Mouse (Mus musculus) hindbrain, embryonic 15.5 days (tissue): ENCODE results near the gene Galnt4. TPM values are rescaled to one million over a fixed set of nuclear protein-coding genes. Genes with fewer than 3 reads are reported as not detected.

Experiments
- ATAC-seq: fragments of 200-750 bp; cut with Nextera tagmentation; 2 replicates; pipeline ENCODE4 v1.8.0; 2017; ENCODE audit warnings: low read depth, moderate number of reproducible peaks, moderate TSS enrichment; ENCODE audit not compliant: low FRiP score
- H3K27ac ChIP-seq: fragments of 300-500 bp; sonication (generic); replicated peaks from 2 replicates; pipeline ENCODE4 v1.5.1; 2015; ENCODE audit warnings: mild to moderate bottlenecking, inconsistent platforms
- H3K27me3 ChIP-seq: fragments of 300-500 bp; sonication (generic); 2 replicates; pipeline ENCODE4 v1.6.1; 2015; ENCODE audit warnings: control low read depth, inconsistent platforms
- H3K36me3 ChIP-seq: fragments of 300-500 bp; sonication (generic); 2 replicates; pipeline ENCODE4 v1.6.1; 2015; ENCODE audit warnings: control low read depth, inconsistent platforms
- H3K4me1 ChIP-seq: fragments of 300-500 bp; sonication (generic); replicated peaks from 2 replicates; pipeline ENCODE4 v1.6.1; 2015; ENCODE audit warnings: control low read depth, inconsistent platforms
- H3K4me2 ChIP-seq: fragments of 300-500 bp; sonication (generic); 2 replicates; pipeline ENCODE4 v1.6.1; 2015; ENCODE audit warnings: moderate library complexity, mild to moderate bottlenecking, inconsistent platforms
- H3K4me3 ChIP-seq: fragments of 300-500 bp; sonication (generic); 2 replicates; pipeline ENCODE4 v1.5.1; 2015; ENCODE audit warnings: mild to moderate bottlenecking, inconsistent platforms
- H3K9ac ChIP-seq: fragments of 300-500 bp; sonication (generic); 2 replicates; pipeline ENCODE4 v1.6.1; 2015; ENCODE audit warnings: inconsistent platforms
- H3K9me3 ChIP-seq: fragments of 300-500 bp; sonication (generic); 2 replicates; pipeline ENCODE4 v1.6.1; 2016; ENCODE audit warnings: control low read depth, inconsistent platforms
- WGBS: fragments of 180-500 bp; shearing (Covaris S2); methylation state at CpG from one replicate; pipeline ENCODE4 v1.1.7; 2015; 5-methylcytosine and 5-hydroxymethylcytosine counted together
- polyA plus RNA-seq: library from polyadenylated mRNA; unstranded; fragments of >200 nt; fragmentation: Nextera tagmentation; extraction: Ambion mirVana; gene quantifications from 2 replicates; pipeline ENCODE4 v1.2.1, GENCODE M21; 2015

Galnt4 gene
- polyA plus RNA-seq, 1 experiment from 2014 or later: 3.3 TPM

DNA sequence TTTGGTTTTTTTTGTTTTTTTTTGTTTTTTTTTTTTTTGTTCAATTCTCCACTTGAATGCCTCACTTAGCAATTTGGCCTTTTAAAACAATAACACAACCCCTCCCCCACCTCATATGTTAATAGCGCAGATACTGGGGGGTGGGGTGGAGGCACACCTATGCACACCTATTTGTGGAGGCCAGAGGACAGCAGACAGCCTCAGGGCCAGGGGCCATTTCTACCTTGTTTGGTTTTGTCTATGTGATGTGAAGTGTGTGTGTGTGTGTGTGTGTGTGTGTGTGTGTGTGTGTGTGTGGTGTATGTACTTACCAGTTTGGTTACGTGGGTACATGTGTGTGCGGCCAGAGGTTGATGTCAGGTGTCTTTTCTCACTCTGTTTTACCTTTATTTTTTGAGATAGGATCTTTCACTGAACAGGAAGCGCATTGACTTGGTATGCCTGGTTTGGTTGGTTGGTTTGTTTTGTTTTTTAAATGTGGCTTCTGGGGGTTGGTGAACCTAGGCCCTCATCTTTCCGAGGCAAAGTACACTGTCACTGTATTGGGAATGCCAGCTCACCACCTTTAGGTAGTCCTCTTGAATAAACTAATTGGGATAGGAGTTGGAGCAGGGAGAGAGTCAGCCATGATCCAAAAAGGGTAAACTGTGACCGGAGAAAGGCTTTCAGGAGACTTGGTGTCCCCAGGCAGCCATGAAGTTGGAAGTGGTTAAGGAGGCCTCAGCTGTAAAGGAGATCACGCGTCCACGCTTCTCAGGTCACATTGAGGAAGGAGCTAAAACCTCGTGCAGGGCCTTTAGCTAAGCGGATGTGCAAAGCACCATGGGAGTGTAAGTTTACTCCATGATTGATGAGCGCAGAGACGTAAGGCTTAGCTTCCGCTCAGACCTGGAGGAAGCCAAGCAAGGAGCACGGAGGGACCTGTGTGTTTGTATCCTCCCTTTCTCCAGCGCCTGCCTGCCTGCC lies 9.0 kb downstream of the Galnt4 start:
- no peak overlapping the region for H3K27ac ChIP-seq
- H3K9ac ChIP-seq: no peak overlapping the region
- H3K4me1 ChIP-seq: peaks cover 13% of the 10 kb centered on the region; the same call in 1 of the 2 replicates
- H3K4me3 ChIP-seq: no peak overlapping the region
- no peak overlapping the region for H3K4me2 ChIP-seq
- no peak for ATAC-seq
- H3K36me3 ChIP-seq: no peaks in the 10 kb centered on the region
- H3K27me3 ChIP-seq: no peaks in the 10 kb centered on the region
- 87% methylated on average over 16 of the region's 16 CpGs for WGBS
- H3K9me3 ChIP-seq: no peaks in the 10 kb centered on the region

DNA sequence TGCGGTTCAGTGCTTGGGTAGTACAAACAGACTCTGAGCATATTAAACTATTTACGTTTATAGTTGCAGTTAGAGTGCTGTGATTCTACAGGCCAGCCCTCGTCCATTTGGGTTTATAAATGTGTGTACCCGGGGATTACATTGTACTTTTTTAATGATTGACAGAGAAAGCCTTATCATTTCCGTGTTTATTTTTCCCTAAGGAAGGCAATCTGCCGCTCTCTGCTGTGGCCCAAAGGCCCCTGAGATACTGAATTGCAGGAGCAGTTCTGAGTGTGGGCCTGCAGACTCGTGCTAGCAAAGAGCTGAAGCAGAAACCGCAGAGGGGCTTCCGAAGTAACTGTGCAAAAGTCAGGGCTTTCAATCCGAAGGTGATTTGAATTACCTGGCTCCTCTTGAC lies 9.9 kb downstream of the Galnt4 start:
- H3K4me3 ChIP-seq: no peak overlapping the region
- no peaks in the 10 kb centered on the region for H3K36me3 ChIP-seq
- H3K27me3 ChIP-seq: no peaks in the 10 kb centered on the region
- no peaks in the 10 kb centered on the region for H3K9me3 ChIP-seq
- no peak overlapping the region for H3K9ac ChIP-seq
- no peak overlapping the region for H3K27ac ChIP-seq
- peaks cover 4% of the 10 kb centered on the region; the same call in 1 of the 2 replicates for H3K4me1 ChIP-seq
- 85% methylated on average over 10 of the region's 10 CpGs for WGBS
- no peak overlapping the region for H3K4me2 ChIP-seq
- ATAC-seq: no peak

DNA sequence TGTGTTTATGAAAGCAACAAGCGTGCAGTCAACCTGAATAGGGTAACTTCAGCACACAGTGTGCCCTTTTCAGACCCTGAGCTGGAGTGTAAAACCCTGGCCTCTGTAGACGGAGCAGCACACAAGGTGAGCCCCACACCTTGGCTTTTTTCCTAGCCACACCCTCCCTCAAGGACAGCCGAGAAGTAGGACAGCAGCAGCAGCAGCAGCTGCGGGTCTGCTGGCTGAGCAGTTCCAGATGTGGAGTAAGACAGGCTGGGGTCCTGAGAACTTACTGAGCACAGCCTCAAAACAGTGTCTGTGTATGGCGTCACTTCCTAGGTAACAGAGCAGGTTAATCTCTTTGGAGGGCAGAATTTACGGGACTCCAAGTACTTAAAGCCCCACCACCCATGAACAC lies 10.7 kb downstream of the Galnt4 start:
- WGBS: 85% methylated on average over 6 of the region's 6 CpGs
- Histone ChIP-seq H3K4me2 (no peak overlapping the region), H3K27me3 (no peaks in the 10 kb centered on the region), H3K36me3 (no peaks in the 10 kb centered on the region), H3K9ac (no peak overlapping the region), H3K27ac (no peak overlapping the region), H3K4me3 (no peak overlapping the region), H3K4me1 (no peaks in the 10 kb centered on the region), H3K9me3 (no peaks in the 10 kb centered on the region)
- no peak for ATAC-seq

DNA sequence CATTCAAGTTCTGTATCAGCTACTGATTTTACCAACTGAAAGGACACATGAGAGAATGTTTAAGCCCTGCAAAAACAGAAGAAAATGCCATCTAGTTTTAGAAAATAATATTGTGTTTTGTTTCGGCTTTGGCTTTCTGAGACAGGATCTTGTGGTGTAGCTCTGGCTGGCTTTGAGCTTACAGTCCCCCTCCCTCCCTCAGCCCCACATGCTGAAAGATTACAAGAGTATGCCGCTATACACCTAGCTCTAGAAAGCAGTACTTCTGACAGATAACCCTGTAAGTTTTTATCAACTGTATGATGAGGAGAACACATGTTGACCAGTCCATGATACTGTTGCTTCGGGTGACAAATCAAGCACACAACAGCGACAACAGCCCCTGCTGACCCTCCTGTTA lies 11.5 kb downstream of the Galnt4 start:
- 90% methylated on average over 4 of the region's 4 CpGs for WGBS
- no peak for ATAC-seq
- Histone ChIP-seq H3K9me3 (no peaks in the 10 kb centered on the region), H3K4me1 (no peaks in the 10 kb centered on the region), H3K9ac (no peak overlapping the region), H3K27me3 (no peaks in the 10 kb centered on the region), H3K27ac (no peak overlapping the region), H3K4me3 (no peak overlapping the region), H3K36me3 (no peaks in the 10 kb centered on the region), H3K4me2 (no peak overlapping the region)

DNA sequence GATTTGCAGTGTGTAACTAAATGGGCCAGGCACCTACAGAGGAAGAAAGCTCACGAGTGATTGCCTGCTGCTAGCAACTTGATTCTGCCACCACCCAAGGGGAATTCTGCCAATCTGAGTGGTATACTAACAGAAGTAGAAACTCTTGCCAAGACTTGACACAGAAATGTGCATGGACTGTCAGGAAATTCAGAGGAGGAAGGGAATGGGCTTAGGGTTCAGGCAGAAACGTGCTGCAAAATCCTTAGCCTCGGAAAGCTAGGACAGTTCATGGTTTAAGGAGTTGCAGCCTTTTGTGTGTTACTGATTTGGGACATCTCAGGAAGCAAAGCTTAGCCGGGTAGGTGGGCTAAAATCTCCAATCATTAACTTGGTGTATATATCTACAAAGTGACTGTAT lies 18.3 kb downstream of the Galnt4 start, which contains the start of gene Phxr2:
Gene Phxr2 (minus strand): TSS at position 101 of the 400 bp plus-strand sequence.
- Histone ChIP-seq H3K4me1 (peaks cover 7% of the 10 kb centered on the region; the same call in 1 of the 2 replicates), H3K27me3 (no peaks in the 10 kb centered on the region), H3K4me3 (no peak within 1 kb of the TSS), H3K27ac (no peak within 1 kb of the TSS), H3K36me3 (peaks cover 5% of the 10 kb centered on the region; the same call in 1 of the 2 replicates), H3K9me3 (no peaks in the 10 kb centered on the region), H3K4me2 (no peak within 1 kb of the TSS), H3K9ac (no peak within 1 kb of the TSS)
- 88% methylated on average over 4 of the region's 4 CpGs for WGBS
- no peak for ATAC-seq

DNA sequence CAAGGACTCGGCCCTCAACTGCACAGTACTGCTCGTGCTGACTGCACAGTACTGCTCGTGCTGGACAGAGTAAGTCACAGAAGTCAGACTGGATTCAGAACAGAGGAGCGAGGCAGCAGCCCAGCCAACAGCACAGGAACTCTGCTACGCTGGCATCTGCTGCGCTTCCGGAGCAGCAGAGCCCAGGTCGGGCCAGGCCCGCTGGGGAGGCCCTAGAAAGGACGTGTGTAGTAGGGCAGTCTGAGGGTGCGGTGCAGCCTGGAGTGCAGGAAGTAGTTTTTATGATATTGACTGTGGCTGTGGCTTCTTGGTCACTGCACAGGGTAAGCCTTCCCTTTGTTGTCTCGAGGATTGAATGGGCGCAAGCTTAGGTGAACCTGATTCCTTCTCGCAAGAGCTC lies 19.0 kb downstream of the Galnt4 start:
- H3K27me3 ChIP-seq: no peaks in the 10 kb centered on the region
- no peak overlapping the region for H3K4me2 ChIP-seq
- no peak overlapping the region for H3K4me3 ChIP-seq
- no peak overlapping the region for H3K27ac ChIP-seq
- H3K9ac ChIP-seq: no peak overlapping the region
- H3K9me3 ChIP-seq: no peaks in the 10 kb centered on the region
- ATAC-seq: no peak
- 93% methylated on average over 14 of the region's 14 CpGs for WGBS
- H3K36me3 ChIP-seq: peaks cover 5% of the 10 kb centered on the region; the same call in 1 of the 2 replicates
- H3K4me1 ChIP-seq: peaks cover 7% of the 10 kb centered on the region; the same call in 1 of the 2 replicates

DNA sequence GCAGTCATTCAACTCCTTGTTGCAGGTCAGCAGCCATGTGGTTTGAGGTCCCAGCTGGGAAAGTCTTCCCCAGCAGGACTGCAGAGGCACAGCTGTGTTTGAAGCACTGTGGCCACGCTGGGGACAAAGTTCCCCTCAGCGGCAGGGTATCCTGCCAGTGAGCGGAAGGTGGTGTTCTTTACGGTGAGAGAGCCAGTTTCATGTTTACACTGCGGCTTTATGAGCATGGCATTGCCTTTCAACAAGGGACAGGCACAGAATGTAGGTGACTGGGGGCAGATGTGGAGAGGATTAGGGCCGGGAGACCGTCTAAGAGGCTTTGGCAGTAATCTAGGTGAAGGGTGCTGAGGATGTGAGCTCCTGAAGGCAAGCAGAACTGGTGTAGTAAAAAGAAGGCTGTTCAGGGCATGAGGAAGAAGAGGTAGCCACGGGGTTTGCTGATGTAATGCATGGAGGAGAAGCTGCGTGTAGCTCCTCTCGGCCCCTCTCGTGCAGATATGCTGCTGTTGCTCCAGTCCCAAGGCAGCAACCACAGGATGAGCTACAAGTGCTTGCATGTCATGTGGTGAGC lies 19.8 kb downstream of the Galnt4 start:
- WGBS: 86% methylated on average over 11 of the region's 11 CpGs
- H3K9ac ChIP-seq: no peak overlapping the region
- no peak for ATAC-seq
- no peaks in the 10 kb centered on the region for H3K27me3 ChIP-seq
- no peaks in the 10 kb centered on the region for H3K9me3 ChIP-seq
- H3K36me3 ChIP-seq: peaks cover 5% of the 10 kb centered on the region; the same call in 1 of the 2 replicates
- no peak overlapping the region for H3K4me3 ChIP-seq
- no peak overlapping the region for H3K27ac ChIP-seq
- no peak overlapping the region for H3K4me2 ChIP-seq
- peaks cover 7% of the 10 kb centered on the region; the same call in 1 of the 2 replicates for H3K4me1 ChIP-seq

DNA sequence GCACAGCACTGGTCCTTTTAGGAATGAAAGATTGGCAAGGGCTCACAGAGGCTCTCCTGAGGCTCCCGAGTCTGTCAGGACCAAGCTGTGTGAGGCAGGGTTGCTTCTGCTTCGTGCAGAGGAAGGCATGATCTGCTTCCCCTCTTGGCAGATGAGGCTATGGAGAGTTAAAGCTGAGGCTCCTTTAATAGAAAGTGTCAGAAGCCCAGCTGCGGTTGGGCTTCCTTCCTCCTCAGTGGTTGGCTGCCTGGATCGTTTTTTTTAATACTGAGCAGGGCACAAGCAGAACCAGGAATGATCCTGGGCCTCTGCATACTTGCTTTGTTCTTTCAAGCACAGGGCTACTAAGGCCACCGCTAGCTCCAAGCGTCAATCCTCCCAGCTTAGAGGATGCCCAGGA lies 22.7 kb downstream of the Galnt4 start:
- H3K4me1 ChIP-seq: peaks cover 7% of the 10 kb centered on the region; the same call in 1 of the 2 replicates
- ATAC-seq: no peak
- 43% methylated on average over 6 of the region's 6 CpGs for WGBS
- H3K9ac ChIP-seq: no peak overlapping the region
- H3K9me3 ChIP-seq: no peaks in the 10 kb centered on the region
- no peaks in the 10 kb centered on the region for H3K27me3 ChIP-seq
- H3K27ac ChIP-seq: 0 out of 2 replicates have a peak overlapping the region, but pooled peaks have one; percentile 21
- no peak overlapping the region for H3K4me3 ChIP-seq
- peaks cover 5% of the 10 kb centered on the region; the same call in 1 of the 2 replicates for H3K36me3 ChIP-seq
- no peak overlapping the region for H3K4me2 ChIP-seq

DNA sequence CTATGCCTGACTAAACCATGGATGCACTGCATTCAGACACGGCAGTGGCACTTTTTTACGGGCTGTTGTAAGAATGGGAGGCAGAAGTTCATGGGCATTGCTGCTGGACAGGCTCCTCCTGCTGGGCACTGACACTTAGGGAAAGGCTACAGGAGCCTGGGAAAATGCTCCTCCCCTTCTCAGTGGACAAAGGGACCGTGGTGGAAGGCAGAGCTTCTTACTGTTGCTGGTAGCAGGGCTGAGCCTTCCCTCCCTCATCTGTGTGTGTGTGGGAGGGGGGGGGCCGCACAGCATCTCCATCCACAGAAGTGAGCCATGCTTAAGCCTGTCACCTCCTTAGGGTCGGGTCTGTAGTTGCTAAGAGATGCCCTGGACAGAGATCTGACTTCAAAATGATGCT lies 23.3 kb downstream of the Galnt4 start:
- Histone ChIP-seq H3K4me3 (no peak overlapping the region), H3K4me2 (no peak overlapping the region), H3K27me3 (no peaks in the 10 kb centered on the region), H3K9ac (no peak overlapping the region), H3K36me3 (peaks cover 5% of the 10 kb centered on the region; the same call in 1 of the 2 replicates), H3K9me3 (no peaks in the 10 kb centered on the region), H3K4me1 (peaks cover 11% of the 10 kb centered on the region; the same call in 1 of the 2 replicates), H3K27ac (0 out of 2 replicates have a peak overlapping the region, but pooled peaks have one; percentile 21)
- 0 out of 2 replicates have a peak, but pooled peaks have one; percentile 20 for ATAC-seq
- 48% methylated on average over 5 of the region's 5 CpGs for WGBS

DNA sequence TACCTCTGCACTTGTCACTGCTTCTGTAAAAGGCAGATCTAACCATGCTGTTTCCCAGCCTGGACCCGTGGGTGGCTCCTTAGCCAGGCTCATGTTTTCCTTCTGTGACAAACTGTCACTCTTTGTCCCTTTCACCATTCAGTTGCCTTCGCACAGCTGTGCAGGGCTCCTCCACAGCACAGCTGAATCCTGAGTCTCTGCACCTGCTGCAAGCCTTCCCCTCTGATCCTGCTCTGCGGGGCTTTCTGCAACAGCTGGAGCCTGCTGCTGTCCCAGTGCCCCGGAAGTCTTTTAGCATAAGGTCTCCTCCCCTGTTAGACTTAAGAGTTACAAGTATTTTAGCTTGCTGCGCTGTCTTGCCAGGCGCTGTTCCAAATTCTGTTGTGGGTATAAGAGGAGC lies 24.2 kb downstream of the Galnt4 start:
- Histone ChIP-seq H3K27me3 (no peaks in the 10 kb centered on the region), H3K9ac (no peak overlapping the region), H3K4me2 (no peak overlapping the region), H3K9me3 (no peaks in the 10 kb centered on the region), H3K27ac (no peak overlapping the region), H3K36me3 (no peaks in the 10 kb centered on the region), H3K4me3 (no peak overlapping the region), H3K4me1 (peaks cover 11% of the 10 kb centered on the region; the same call in 1 of the 2 replicates)
- 61% methylated on average over 6 of the region's 6 CpGs for WGBS
- 0 out of 2 replicates have a peak, but pooled peaks have one; percentile 40 for ATAC-seq

DNA sequence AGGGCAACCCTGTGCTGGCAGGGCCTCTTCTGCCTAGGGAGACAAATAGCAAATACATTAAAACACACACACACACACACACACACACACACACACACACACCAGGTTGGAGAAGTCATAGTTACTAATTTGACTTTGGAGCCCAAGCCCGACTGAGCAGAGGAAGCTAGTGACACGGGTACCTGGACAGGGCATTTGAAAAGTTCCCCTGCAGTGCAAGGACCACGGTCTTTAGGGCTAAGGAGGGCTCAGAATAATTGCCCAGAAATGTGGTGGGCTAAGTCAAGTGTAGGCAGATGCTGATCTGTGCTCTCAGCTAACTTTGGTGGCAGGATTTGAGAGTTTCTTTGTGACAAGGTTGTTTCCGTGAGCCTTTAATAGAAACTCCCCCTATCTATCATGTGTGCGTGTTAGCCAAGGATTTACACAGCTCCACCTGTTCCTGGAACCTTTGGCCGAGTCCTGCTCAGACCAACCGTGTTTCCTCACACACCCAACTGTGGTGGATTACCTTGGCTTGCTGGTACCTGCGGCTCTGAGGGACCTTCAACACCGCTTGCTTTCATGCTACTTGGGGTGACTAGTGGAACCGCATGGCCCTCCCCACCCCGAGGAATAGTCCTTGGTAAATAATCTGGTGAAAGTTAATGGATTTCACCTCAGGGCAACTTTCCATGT lies 24.8 kb downstream of the Galnt4 start:
- no peak overlapping the region for H3K27ac ChIP-seq
- no peak overlapping the region for H3K4me2 ChIP-seq
- H3K9me3 ChIP-seq: no peaks in the 10 kb centered on the region
- no peak for ATAC-seq
- H3K36me3 ChIP-seq: no peaks in the 10 kb centered on the region
- no peak overlapping the region for H3K9ac ChIP-seq
- 92% methylated on average over 11 of the region's 11 CpGs for WGBS
- H3K4me1 ChIP-seq: peaks cover 11% of the 10 kb centered on the region; the same call in 1 of the 2 replicates
- no peak overlapping the region for H3K4me3 ChIP-seq
- H3K27me3 ChIP-seq: no peaks in the 10 kb centered on the region
